Mouse (Mus musculus) hindbrain, postnatal 0 days (tissue): Measurements from ENCODE around the gene Serpind1. TPM values are rescaled to one million over a fixed set of nuclear protein-coding genes. Genes with fewer than 3 reads are reported as not detected.

Experiments used
- ATAC-seq: fragments of 200-750 bp; cut with Nextera tagmentation; 2 replicates; pipeline ENCODE4 v1.8.0; 2017; ENCODE audit warnings: mild to moderate bottlenecking, moderate TSS enrichment, moderate library complexity
- DNase-seq: peaks from one replicate; pipeline ENCODE4 v3.0.0-alpha.2; 2015; ENCODE audit warnings: low spot score
- H3K27ac ChIP-seq: fragments of 300-500 bp; sonication (generic); 2 replicates; pipeline ENCODE4 v1.5.1; 2014; ENCODE audit warnings: mild to moderate bottlenecking
- H3K27me3 ChIP-seq: fragments of 300-500 bp; sonication (generic); 2 replicates; pipeline ENCODE4 v1.6.1; 2014; ENCODE audit warnings: low read length, mixed read lengths; ENCODE audit not compliant: insufficient read depth
- H3K36me3 ChIP-seq: fragments of 300-500 bp; sonication (generic); 2 replicates; pipeline ENCODE4 v1.6.1; 2014; ENCODE audit warnings: low read length, mixed read lengths; ENCODE audit not compliant: insufficient read depth
- H3K4me1 ChIP-seq: fragments of 300-500 bp; sonication (generic); 2 replicates; pipeline ENCODE4 v1.6.1; 2014; ENCODE audit warnings: antibody characterized with exemption, low read length, mixed read lengths; ENCODE audit not compliant: insufficient read depth
- H3K4me2 ChIP-seq: fragments of 300-500 bp; sonication (generic); 2 replicates; pipeline ENCODE4 v1.6.1; 2014; ENCODE audit warnings: low read depth, mild to moderate bottlenecking, low read length, moderate library complexity, mixed read lengths
- H3K4me3 ChIP-seq: fragments of 300-500 bp; sonication (generic); 2 replicates; pipeline ENCODE4 v1.5.1; 2014; ENCODE audit warnings: low read length
- H3K9ac ChIP-seq: fragments of 300-500 bp; sonication (generic); replicated peaks from 2 replicates; pipeline ENCODE4 v1.6.1; 2014; ENCODE audit warnings: mild to moderate bottlenecking, low read length, moderate library complexity, mixed read lengths
- H3K9me3 ChIP-seq: fragments of 300-500 bp; sonication (generic); 2 replicates; pipeline ENCODE4 v1.6.1; 2016; ENCODE audit warnings: low read length, mixed read lengths
- CTCF ChIP-seq: IDR thresholded peaks from 2 replicates; pipeline ENCODE4 v1.5.1; 2016; ENCODE audit warnings: antibody characterized with exemption, control low read depth, low read depth
- WGBS: fragments of 180-500 bp; shearing (Covaris S2); extraction: QIAGEN DNeasy Blood & Tissue Kit; methylation state at CpG from one replicate; pipeline ENCODE4 v1.1.7; 2014; 5-methylcytosine and 5-hydroxymethylcytosine counted together
- polyA plus RNA-seq: library from polyadenylated mRNA; unstranded; fragments of >200 nt; fragmentation: Nextera tagmentation; extraction: Ambion mirVana; gene quantifications from 2 replicates; pipeline ENCODE4 v1.2.1, GENCODE M21; 2015
- total RNA-seq: library from RNA; depleted of rRNA; stranded (reverse); fragments of >200 nt; gene quantifications from 2 replicates; pipeline ENCODE4 v1.2.3, GENCODE M21; 2014; rRNA removed

Gene Serpind1
- total and polyA plus RNA-seq, 2 experiments from 2014 or later: 3.5 to 10.3 TPM

GRCm38 (mm10) chr16:17392784-17393183, 61.6 kb downstream of the Serpind1 start:
- Histone ChIP-seq H3K4me3 (no peak overlapping the region), H3K27ac (no peak overlapping the region), H3K4me2 (no peak overlapping the region), H3K9ac (no peak overlapping the region), H3K4me1 (no peaks in the 10 kb centered on the region), H3K9me3 (no peaks in the 10 kb centered on the region), H3K27me3 (no peaks in the 10 kb centered on the region), H3K36me3 (0 out of 2 replicates have a peak, but pooled peaks cover 5% of the 10 kb centered on the region)
- DNase-seq (no peak), ATAC-seq (no peak)
- no peak for TF ChIP-seq CTCF
- WGBS: 68% methylated on average over 4 of the region's 4 CpGs

Other genes starting within 250 kb of the Serpind1 start
- 93.7 and 98.4 TPM in 2 replicates for gene Ppil2, start 220.1 kb upstream of the Serpind1 start, total RNA-seq
- gene Ppil2, start 220.1 kb upstream of the Serpind1 start, polyA plus RNA-seq: 102 and 106 TPM in 2 replicates
- gene 2610318N02Rik, start 206.2 kb upstream of the Serpind1 start, total RNA-seq: 4.2 and 6.8 TPM in 2 replicates
- 8.2 and 9.5 TPM in 2 replicates for gene 2610318N02Rik, start 206.2 kb upstream of the Serpind1 start, polyA plus RNA-seq
- 15.3 and 20.9 TPM in 2 replicates for gene Sdf2l1, start 199.0 kb upstream of the Serpind1 start, total RNA-seq
- 18.4 and 19.7 TPM in 2 replicates for gene Sdf2l1, start 199.0 kb upstream of the Serpind1 start, polyA plus RNA-seq
- 72.4 and 78.5 TPM in 2 replicates for gene Ydjc, start 186.8 kb upstream of the Serpind1 start, total RNA-seq
- 41.3 and 43.9 TPM in 2 replicates for gene Ydjc, start 186.8 kb upstream of the Serpind1 start, polyA plus RNA-seq
- 7.2 and 8.8 TPM in 2 replicates for gene Ccdc116, start 184.1 kb upstream of the Serpind1 start, total RNA-seq
- gene Ccdc116, start 184.1 kb upstream of the Serpind1 start, polyA plus RNA-seq: 2.8 and 3.5 TPM in 2 replicates
- 82.7 and 93.6 TPM in 2 replicates for gene Ube2l3, start 128.7 kb upstream of the Serpind1 start, total RNA-seq
- 325 and 326 TPM in 2 replicates for gene Ube2l3, start 128.7 kb upstream of the Serpind1 start, polyA plus RNA-seq
- 1.9 and 4.3 TPM in 2 replicates for gene Rimbp3, start 122.8 kb upstream of the Serpind1 start, total RNA-seq
- gene Rimbp3, start 122.8 kb upstream of the Serpind1 start, polyA plus RNA-seq: 1.0 and 1.3 TPM in 2 replicates
- gene Hic2, start 97.8 kb upstream of the Serpind1 start, total RNA-seq: 10.0 and 13.1 TPM in 2 replicates
- gene Hic2, start 97.8 kb upstream of the Serpind1 start, polyA plus RNA-seq: 4.7 and 5.1 TPM in 2 replicates
- gene Tmem191c, start 55.3 kb upstream of the Serpind1 start, total RNA-seq: 65.0 and 76.9 TPM in 2 replicates
- 112 and 125 TPM in 2 replicates for gene Tmem191c, start 55.3 kb upstream of the Serpind1 start, polyA plus RNA-seq
- gene Snap29, start 74.6 kb downstream of the Serpind1 start, total RNA-seq: 28.1 and 30.0 TPM in 2 replicates
- 14.5 and 15.6 TPM in 2 replicates for gene Snap29, start 74.6 kb downstream of the Serpind1 start, polyA plus RNA-seq
- 111 and 154 TPM in 2 replicates for gene Pi4ka, start 74.9 kb downstream of the Serpind1 start, total RNA-seq
- gene Pi4ka, start 74.9 kb downstream of the Serpind1 start, polyA plus RNA-seq: 45.5 and 47.7 TPM in 2 replicates
- gene Crkl, start 120.6 kb downstream of the Serpind1 start, total RNA-seq: 74.8 and 83.1 TPM in 2 replicates
- gene Crkl, start 120.6 kb downstream of the Serpind1 start, polyA plus RNA-seq: 54.9 and 68.7 TPM in 2 replicates
- gene Aifm3, start 158.2 kb downstream of the Serpind1 start, total RNA-seq: 13.8 and 16.8 TPM in 2 replicates
- 15.7 and 17.4 TPM in 2 replicates for gene Aifm3, start 158.2 kb downstream of the Serpind1 start, polyA plus RNA-seq
- gene Lztr1, start 177.3 kb downstream of the Serpind1 start, total RNA-seq: 191 and 279 TPM in 2 replicates
- 82.2 and 89.8 TPM in 2 replicates for gene Lztr1, start 177.3 kb downstream of the Serpind1 start, polyA plus RNA-seq
- gene Thap7, start 199.8 kb downstream of the Serpind1 start, total RNA-seq: 61.0 and 66.8 TPM in 2 replicates
- gene Thap7, start 199.8 kb downstream of the Serpind1 start, polyA plus RNA-seq: 57.5 and 59.5 TPM in 2 replicates
- gene Lrrc74b, start 229.9 kb downstream of the Serpind1 start, total RNA-seq: 2.3 and 2.4 TPM in 2 replicates
- 2.0 and 2.1 TPM in 2 replicates for gene Lrrc74b, start 229.9 kb downstream of the Serpind1 start, polyA plus RNA-seq
- 3.4 and 5.1 TPM in 2 replicates for gene P2rx6, start 230.5 kb downstream of the Serpind1 start, total RNA-seq
- gene P2rx6, start 230.5 kb downstream of the Serpind1 start, polyA plus RNA-seq: 2.3 and 3.0 TPM in 2 replicates